Mouse (Mus musculus): ENCODE measurements at regions not wholly inside any gene's neighbourhood (a gene's known extent, or its start where the extent isn't known, plus 50 kb on each side); places are given as distances from the start of the nearest gene placed in this dataset.

- 80% methylated on average over 9 of the region's 9 CpGs for WGBS
- Histone ChIP-seq H3K4me1 (ENCODE audit: insufficient read depth, low read length) (no peaks in the 10 kb centered on the region), H3K4me2 (ENCODE audit: low read depth, low read length, poor library complexity, severe bottlenecking) (no peak overlapping the region), H3K36me3 (ENCODE audit: insufficient read depth, low read length) (no peaks in the 10 kb centered on the region), H3K27me3 (ENCODE audit: insufficient read depth, low read length) (no peaks in the 10 kb centered on the region), H3K9ac (replicated peaks; ENCODE audit: low read length, poor library complexity, severe bottlenecking) (no peak overlapping the region), H3K4me3 (ENCODE audit: low read depth, low read length) (no peak overlapping the region), H3K9me3 (ENCODE audit: low read length) (no peaks in the 10 kb centered on the region), H3K27ac (ENCODE audit: low read depth, low read length) (no peak overlapping the region)
- no peak for ATAC-seq (ENCODE audit: low FRiP score)
- DNase-seq (ENCODE audit: low spot score): no peak
- TF ChIP-seq CTCF (IDR thresholded peaks at IDR 0.05): no peak
These were observed 99.3 kb downstream of the Sox4 start for GRCm38 (mm10) chr13:28854247-28854646.

- 87% methylated on average over 5 of the region's 5 CpGs for WGBS
- H3K9me3 ChIP-seq (ENCODE audit: low read length): no peaks in the 10 kb centered on the region
- ATAC-seq (ENCODE audit: low FRiP score): no peak
- no peak for DNase-seq (ENCODE audit: low spot score)
- H3K9ac ChIP-seq (replicated peaks; ENCODE audit: low read length, poor library complexity, severe bottlenecking): no peak overlapping the region
- no peaks in the 10 kb centered on the region for H3K36me3 ChIP-seq (ENCODE audit: insufficient read depth, low read length)
- H3K4me1 ChIP-seq (ENCODE audit: insufficient read depth, low read length): no peaks in the 10 kb centered on the region
- no peak overlapping the region for H3K4me2 ChIP-seq (ENCODE audit: low read depth, low read length, poor library complexity, severe bottlenecking)
- TF ChIP-seq CTCF (IDR thresholded peaks at IDR 0.05): no peak
- H3K4me3 ChIP-seq (ENCODE audit: low read depth, low read length): no peak overlapping the region
- no peak overlapping the region for H3K27ac ChIP-seq (ENCODE audit: low read depth, low read length)
- H3K27me3 ChIP-seq (ENCODE audit: insufficient read depth, low read length): no peaks in the 10 kb centered on the region
These were observed 105.2 kb downstream of the Sox4 start for GRCm38 (mm10) chr13:28848305-28848704.

GRCm38 (mm10) chr13:28847478-28847877, 106.0 kb downstream of the Sox4 start:
- H3K27ac ChIP-seq (ENCODE audit: low read depth, low read length): no peak overlapping the region
- ATAC-seq (ENCODE audit: low FRiP score) (no peak), DNase-seq (ENCODE audit: low spot score) (no peak)
- WGBS: 49% methylated on average over 3 of the region's 3 CpGs
- no peak for TF ChIP-seq CTCF (IDR thresholded peaks at IDR 0.05)
- no peaks in the 10 kb centered on the region for H3K27me3 ChIP-seq (ENCODE audit: insufficient read depth, low read length)
- no peaks in the 10 kb centered on the region for H3K9me3 ChIP-seq (ENCODE audit: low read length)
- H3K36me3 ChIP-seq (ENCODE audit: insufficient read depth, low read length): no peaks in the 10 kb centered on the region
- H3K9ac ChIP-seq (replicated peaks; ENCODE audit: low read length, poor library complexity, severe bottlenecking): no peak overlapping the region
- H3K4me2 ChIP-seq (ENCODE audit: low read depth, low read length, poor library complexity, severe bottlenecking): no peak overlapping the region
- no peak overlapping the region for H3K4me3 ChIP-seq (ENCODE audit: low read depth, low read length)
- H3K4me1 ChIP-seq (ENCODE audit: insufficient read depth, low read length): no peaks in the 10 kb centered on the region

- no peak overlapping the region for H3K4me2 ChIP-seq (ENCODE audit: low read depth, low read length, poor library complexity, severe bottlenecking)
- no peaks in the 10 kb centered on the region for H3K9me3 ChIP-seq (ENCODE audit: low read length)
- H3K27ac ChIP-seq (ENCODE audit: low read depth, low read length): no peak overlapping the region
- H3K4me3 ChIP-seq (ENCODE audit: low read depth, low read length): no peak overlapping the region
- ATAC-seq (ENCODE audit: low FRiP score): no peak
- no peaks in the 10 kb centered on the region for H3K4me1 ChIP-seq (ENCODE audit: insufficient read depth, low read length)
- H3K9ac ChIP-seq (replicated peaks; ENCODE audit: low read length, poor library complexity, severe bottlenecking): no peak overlapping the region
- WGBS: 61% methylated on average over 3 of the region's 3 CpGs
- no peaks in the 10 kb centered on the region for H3K36me3 ChIP-seq (ENCODE audit: insufficient read depth, low read length)
- no peak for DNase-seq (ENCODE audit: low spot score)
- TF ChIP-seq CTCF (IDR thresholded peaks at IDR 0.05): no peak
- H3K27me3 ChIP-seq (ENCODE audit: insufficient read depth, low read length): no peaks in the 10 kb centered on the region
These were observed 109.0 kb downstream of the Sox4 start for GRCm38 (mm10) chr13:28844495-28844894.

- no peaks in the 10 kb centered on the region for H3K27me3 ChIP-seq (ENCODE audit: insufficient read depth, low read length)
These were observed 110.7 kb downstream of the Sox4 start for GRCm38 (mm10) chr13:28842811-28843210.

GRCm38 (mm10) chr13:28840142-28840541, 113.4 kb downstream of the Sox4 start:
- Histone ChIP-seq H3K4me3 (ENCODE audit: low read depth, low read length) (no peak overlapping the region), H3K9me3 (ENCODE audit: low read length) (no peaks in the 10 kb centered on the region), H3K4me2 (ENCODE audit: low read depth, low read length, poor library complexity, severe bottlenecking) (no peak overlapping the region), H3K9ac (replicated peaks; ENCODE audit: low read length, poor library complexity, severe bottlenecking) (no peak overlapping the region), H3K4me1 (ENCODE audit: insufficient read depth, low read length) (no peaks in the 10 kb centered on the region), H3K27ac (ENCODE audit: low read depth, low read length) (no peak overlapping the region), H3K27me3 (ENCODE audit: insufficient read depth, low read length) (no peaks in the 10 kb centered on the region), H3K36me3 (ENCODE audit: insufficient read depth, low read length) (no peaks in the 10 kb centered on the region)
- DNase-seq (ENCODE audit: low spot score) (no peak), ATAC-seq (ENCODE audit: low FRiP score) (no peak)
- no peak for TF ChIP-seq CTCF (IDR thresholded peaks at IDR 0.05)
- 65% methylated on average over 5 of the region's 5 CpGs for WGBS

More at GRCm38 (mm10) chr13:28842811-28843210, 110.7 kb downstream of the Sox4 start:
- ATAC-seq (ENCODE audit: low FRiP score) (no peak), DNase-seq (ENCODE audit: low spot score) (no peak)
- Histone ChIP-seq H3K4me3 (ENCODE audit: low read depth, low read length) (no peak overlapping the region), H3K9ac (replicated peaks; ENCODE audit: low read length, poor library complexity, severe bottlenecking) (no peak overlapping the region), H3K27ac (ENCODE audit: low read depth, low read length) (no peak overlapping the region), H3K4me1 (ENCODE audit: insufficient read depth, low read length) (no peaks in the 10 kb centered on the region), H3K4me2 (ENCODE audit: low read depth, low read length, poor library complexity, severe bottlenecking) (no peak overlapping the region), H3K36me3 (ENCODE audit: insufficient read depth, low read length) (no peaks in the 10 kb centered on the region), H3K9me3 (ENCODE audit: low read length) (no peaks in the 10 kb centered on the region)
- WGBS: 93% methylated on average over 3 of the region's 3 CpGs
- no peak for TF ChIP-seq CTCF (IDR thresholded peaks at IDR 0.05)

All from midbrain, postnatal 0 days (tissue).